Mouse (Mus musculus) heart, adult 2 months (tissue): ENCODE data around the gene Gata5.

ENCODE experiments used
- CTCF ChIP-seq: fragments of 200-600 bp; IDR thresholded peaks from 2 replicates; pipeline ENCODE4 v1.8.1; 2022; ENCODE audit warnings: antibody characterized with exemption, mild to moderate bottlenecking, moderate library complexity
- EP300 ChIP-seq: fragments of 200-500 bp; IDR thresholded peaks from 2 replicates; pipeline ENCODE4 v1.6.1; 2011; ENCODE audit warnings: low read depth, low read length, control low read depth; ENCODE audit not compliant: insufficient read depth
- POLR2A ChIP-seq: fragments of 200-500 bp; IDR thresholded peaks from 2 replicates; pipeline ENCODE4 v1.6.1; 2011; ENCODE audit warnings: mild to moderate bottlenecking, low read depth, low read length, control low read depth; ENCODE audit not compliant: insufficient read depth

- no peak for TF ChIP-seq POLR2A
- TF ChIP-seq CTCF: no peak
- no peak for TF ChIP-seq EP300
Observed at GRCm38 (mm10) chr2:180363434-180363720, 28.9 kb upstream of the Gata5 start.
